Mouse (Mus musculus): ENCODE data around the gene Slitrk1.

Gene Slitrk1

DNA sequence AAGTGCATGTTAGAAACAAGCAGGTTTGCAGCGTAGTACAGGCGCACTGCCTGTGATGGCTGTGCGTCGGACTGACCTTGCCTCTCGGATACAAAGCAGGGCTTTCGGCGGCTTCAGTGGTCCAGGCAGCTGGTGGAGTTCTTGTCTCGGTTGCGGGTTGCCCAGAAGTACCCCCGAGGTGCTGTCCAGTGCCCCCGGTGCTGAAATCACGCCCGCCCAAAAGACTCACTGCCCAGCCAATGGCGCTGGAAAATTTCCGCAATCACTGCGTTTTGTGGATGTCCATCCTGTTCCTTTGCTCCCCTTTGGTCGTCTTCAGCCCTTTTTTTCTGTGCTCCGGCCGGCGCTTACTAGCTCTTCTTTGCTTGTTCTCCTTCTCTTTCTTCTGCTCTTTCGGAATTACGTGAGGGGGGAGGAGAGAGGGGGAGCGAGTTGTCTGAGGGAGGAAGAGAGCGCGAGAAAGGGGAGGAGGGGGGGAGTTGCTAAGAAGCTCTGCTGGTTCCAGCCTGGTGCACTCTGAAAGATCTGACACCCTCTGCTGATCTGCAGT is at the start of gene Slitrk1:
TSS of gene Slitrk1 (minus strand) at position 445 of the 550 bp plus-strand sequence.
- DNase-seq, result peak; percentile 67

DNA sequence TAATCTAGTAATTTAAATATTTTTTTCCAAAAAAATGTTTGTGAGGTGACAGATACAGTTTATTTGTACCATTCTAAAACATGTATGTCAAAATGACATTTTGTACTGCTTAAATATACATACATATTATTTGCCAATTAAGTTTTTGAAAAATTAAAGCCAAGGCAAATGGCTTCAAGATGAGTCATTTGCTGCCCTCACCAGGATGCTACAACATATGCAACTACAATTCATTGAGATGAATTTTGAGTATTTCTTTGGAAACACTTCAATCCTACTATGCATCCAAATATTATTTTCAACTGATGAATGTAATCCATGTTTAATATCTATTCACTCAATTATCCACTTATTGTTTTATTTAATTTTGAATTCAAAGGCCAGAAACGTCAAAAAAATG is 21.8 kb upstream of the Slitrk1 start:
- DNase-seq, result no peak

DNA sequence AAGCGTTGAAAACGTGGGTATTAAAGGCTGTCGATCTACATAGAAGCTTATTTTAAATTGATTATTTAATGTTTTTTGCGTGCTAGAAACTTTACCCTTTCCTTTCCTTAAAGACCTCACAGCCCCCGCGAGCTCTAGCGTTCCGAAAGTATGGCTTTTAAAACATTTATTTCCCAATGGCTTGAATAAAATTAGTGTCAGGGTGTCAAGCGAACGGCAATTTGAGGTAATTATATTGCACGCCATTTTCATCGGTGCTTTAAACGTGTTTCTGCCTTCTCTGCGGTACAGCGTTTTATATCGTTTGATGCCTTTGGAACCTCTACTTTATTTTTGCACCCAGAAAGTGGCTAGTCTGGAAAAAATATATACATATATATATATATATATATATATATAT is 378 bp upstream of the Slitrk1 start:
- no peak for DNase-seq

DNA sequence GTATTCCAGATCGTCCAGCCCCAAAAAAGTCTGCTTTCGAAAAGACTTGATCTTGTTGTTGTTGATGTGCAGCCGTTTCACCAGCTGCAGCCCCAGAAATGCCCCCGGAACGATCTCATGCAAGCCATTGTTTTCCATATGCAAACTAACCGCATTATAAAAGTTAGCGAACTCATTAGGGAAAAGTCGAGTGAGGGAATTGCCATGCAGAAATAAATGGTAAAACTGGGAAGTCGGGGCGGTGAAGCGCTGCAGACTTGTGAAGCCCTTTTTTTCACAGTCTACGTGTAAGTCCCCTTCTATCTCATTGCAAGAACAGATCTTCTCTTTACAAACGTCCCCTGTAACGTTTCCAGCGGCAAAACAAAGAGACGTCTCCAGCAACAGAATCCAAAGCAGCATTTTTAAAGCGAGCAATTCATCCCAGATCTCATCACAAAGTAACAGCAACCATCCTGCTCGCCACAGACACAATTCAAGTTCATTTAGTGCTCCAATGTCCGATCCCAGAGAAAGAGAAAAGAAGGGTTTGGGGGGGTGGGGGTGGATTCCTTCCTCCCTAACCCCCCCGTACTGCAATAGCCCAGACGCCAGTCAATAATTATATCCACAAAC is 975 bp downstream of the Slitrk1 start:
- DNase-seq, result peak; percentile 26

DNA sequence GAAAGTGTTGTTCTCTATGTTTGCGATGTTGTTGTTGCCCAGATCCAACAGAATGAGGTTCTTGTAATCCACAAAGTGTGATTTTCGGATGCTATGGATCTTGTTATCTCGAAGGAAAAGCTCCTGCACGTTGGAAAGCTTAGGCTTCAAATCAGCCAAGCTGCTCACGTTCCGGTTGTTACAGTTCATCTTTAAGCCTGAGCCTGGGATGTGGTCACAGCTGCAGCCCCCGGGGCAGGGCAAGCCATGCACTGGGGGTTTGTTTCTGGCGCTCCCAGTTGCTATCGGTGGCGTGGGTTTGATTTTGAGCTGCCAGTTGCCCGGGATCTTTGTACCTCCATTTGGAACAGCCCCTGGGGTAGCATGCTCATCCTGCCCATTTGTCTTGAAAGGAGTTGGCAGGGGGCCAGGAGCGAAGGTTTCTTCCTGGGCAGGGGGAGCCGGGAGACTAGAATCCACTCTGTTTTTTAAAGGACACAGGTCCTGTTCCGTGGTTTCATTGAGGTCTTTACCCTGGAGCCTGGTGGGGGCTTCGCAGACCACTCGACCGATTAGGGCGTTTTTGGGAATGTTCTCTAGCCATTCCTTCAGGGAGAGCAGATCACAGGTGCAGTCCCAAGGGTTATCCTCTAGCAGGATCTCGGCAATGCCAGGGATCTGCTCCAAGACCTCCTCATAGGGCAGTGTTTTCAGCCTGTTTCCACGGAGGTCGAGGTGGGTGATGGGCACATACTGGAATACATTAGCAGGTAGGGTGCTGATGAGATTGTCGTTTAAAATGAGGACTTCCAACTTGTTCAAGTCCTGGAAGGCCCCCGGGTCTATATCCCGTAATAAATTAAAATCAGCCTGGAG is 1.7 kb downstream of the Slitrk1 start:
- peak; percentile 65 for DNase-seq

DNA sequence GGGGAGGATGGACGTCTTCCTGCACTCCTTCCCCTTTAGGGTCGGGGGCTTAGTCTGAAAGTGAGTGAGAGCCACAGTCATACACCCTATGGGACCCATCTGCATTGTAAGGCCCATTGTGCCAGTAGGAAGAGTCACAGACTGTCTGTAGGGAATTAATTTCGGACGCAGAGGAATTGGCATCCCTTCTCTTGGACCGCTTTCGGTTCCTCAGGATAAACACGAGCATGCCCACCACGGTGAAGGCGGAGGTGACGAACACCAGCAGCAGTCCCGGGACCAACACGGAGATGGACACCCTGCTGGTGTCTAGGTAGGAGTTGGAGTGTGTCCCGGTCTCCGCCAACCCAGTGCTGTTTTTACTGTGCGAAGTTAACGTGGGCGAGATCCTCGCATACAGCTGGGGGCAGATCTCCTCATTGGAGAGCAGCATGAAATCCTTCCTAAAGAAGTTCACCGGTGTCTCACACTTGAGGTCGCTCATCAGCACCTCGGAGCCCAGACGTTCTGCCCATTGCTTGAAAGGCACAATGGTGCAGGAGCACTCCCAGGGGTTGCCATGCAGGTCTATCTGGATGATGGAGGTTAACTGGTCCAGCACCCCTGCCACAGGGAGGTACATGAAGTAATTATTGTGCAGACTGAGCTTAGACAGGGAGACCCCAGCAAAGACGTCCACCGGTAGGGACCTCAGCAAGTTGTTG is 2.7 kb downstream of the Slitrk1 start:
- peak; percentile 73 for DNase-seq

DNA sequence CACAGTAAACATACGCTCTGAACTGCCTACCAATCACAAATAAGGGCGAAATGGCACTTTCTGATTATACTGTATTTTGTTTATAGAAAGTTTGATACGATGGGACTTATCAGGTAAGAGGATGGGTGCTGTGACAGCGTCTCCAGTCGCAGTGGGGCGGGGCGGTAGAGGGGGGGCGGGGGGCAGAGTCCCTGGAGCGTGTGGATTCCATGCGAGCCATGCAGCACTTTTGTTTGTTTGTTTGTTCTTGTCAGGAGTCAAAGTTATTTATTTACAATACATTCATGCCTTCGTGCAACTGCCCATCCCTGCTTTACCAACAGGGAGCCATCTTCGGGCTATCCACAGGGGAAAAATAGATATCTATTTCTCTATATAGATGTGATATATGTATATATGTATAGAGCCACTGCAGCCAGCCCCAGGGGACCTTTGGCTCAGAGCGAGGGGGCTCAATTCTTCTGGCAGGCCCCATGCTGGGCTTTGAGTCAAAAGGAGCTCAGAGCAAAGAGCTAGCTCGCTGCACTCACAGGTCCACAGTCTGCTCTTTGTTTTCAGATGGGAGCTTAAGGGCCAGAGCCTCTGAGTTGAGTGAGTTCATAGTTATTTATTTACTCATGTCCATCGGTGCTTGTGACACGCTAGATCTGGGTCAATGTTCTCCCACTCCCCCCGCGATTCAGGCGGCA is 3.4 kb downstream of the Slitrk1 start:
- peak; percentile 14 for DNase-seq

DNA sequence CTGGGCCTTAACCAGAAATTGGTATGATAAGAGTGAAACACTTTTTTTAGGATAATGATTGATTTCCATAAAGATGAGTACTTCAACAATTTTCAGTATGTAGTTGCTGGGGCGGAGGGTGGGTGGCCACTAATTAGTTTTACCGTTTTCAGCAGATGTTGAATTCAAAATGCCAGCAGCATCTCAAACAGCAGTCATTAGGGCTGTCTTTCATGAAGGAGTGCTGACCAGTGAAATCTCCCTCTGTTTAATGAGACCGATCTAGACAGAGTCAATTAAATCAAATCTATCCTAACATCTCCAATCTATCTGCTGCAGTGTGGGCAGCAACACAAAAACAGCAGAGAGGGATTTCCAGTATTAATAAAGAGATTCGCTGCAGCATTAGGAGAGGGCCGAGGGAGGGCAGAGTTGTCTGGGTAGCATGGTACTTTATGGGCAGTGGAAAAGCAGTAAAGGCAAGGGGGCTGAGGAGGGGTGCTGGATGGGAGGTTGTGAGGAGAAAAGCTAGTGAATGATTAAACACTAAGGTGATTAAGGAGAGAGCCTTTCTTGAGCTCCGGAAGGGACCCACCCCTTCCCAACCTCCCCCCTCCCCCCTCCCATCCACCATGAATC is 4.5 kb downstream of the Slitrk1 start:
- DNase-seq, result peak; percentile 12

DNA sequence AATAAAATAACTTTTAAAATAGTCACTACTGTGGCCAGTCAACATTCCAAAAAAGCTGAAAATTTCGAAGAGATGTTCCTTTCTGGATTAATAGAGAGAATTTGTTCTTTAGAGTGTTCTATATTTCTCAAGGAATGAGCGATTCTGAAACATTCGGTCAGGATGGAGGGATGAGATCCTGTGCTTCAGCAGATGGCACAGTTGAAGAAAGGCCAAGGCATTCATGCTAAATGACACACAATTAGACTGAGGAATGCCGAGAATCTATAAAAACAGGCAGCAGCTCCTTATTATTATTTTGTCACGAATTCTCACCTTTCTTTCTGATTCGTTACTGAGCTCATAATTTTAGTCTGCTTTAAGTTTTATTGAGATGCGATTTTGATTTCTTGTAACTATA is 15.4 kb downstream of the Slitrk1 start:
- no peak for DNase-seq

DNA sequence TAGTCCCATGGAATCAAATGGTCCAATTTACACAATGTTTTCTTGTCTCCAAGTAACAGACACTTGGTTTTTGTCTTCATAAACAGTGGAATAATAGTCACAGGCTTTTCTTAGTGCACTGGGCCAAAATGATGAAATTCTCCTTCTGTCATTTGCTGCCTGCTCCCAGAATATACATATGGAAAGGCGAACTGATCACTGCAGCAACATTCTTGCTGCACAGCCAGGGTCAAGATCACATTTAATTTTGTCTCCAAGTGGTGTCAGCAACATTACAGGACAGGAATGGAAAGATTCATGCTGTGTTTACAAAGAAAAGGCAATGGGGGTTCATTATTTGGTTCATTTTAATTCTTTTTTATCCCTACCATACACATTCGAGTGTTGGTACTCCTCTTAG is 18.5 kb downstream of the Slitrk1 start:
- no peak for DNase-seq

DNA sequence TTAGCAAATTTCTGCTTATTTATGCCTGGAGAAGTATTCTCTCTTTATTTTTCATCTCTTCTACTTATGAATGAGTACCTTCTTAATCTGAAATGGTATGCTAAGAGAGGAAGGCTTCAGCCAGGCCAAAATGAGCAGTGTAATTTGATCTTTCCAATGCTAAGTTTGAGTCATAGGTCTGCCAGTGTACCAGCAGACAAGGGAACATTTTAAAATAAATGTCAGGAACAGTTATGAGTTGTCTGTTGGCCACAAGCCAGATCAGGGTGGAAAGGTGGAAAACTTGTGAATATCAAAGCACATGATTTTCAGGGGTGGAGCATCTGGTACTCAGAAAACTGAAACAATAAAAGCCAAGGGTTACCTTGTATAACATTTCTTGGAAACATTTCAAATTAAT is 46.1 kb downstream of the Slitrk1 start:
- no peak for DNase-seq

DNA sequence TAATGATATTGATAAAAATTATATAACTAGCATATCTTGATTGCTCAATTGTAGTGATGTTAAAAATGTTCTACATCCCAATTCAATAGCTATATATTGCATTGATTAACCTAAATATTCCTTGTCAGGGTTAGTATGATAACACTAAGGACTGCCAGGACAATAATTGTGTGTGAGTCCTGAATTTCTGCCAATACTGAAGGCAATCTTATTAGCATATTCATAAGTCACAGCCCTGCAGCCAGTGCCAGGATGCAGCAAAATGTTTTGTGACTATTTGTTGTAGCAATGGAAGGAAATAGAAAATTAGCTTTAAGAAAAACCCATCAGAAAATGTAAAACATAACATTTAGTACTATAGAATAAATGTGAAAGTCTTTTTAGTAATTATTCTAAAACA is 49.3 kb downstream of the Slitrk1 start:
- DNase-seq, result no peak

DNA sequence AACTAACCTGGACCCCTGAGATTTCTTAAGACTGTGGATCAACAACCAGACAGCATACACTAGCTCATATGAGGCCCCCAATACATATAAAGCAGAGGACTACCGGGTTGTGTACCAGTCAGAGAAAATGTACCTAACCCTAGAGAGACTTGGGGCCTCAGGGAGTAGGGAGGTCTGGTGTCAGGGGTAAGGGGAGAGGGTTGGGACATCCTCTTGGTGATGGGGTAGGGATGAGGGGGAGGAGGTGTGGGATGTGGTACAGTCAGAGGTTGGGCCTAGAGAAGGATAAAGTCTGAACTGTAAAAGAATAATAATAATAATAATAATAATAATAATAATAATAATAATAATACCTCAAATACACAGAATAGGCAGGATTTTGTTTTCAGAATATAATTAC is 54.6 kb downstream of the Slitrk1 start:
- DNase-seq, result no peak
